Mouse (Mus musculus) liver, embryonic 14.5 days (tissue): ENCODE measurements around the gene Specc1l. TPM values are rescaled to one million over a fixed set of nuclear protein-coding genes. Genes with fewer than 3 reads are reported as not detected.

Source experiments
- ATAC-seq: fragments of 200-750 bp; cut with Nextera tagmentation; 2 replicates; pipeline ENCODE4 v1.8.0; 2017; ENCODE audit warnings: moderate number of reproducible peaks, mild to moderate bottlenecking, moderate library complexity; ENCODE audit not compliant: insufficient read depth
- DNase-seq, 3 experiments: peaks; one replicate each; pipeline ENCODE4 v3.0.0-alpha.2; 2012 to 2013; ENCODE audit warnings: low read depth in 3 of 3, low spot score in 3 of 3
- H3K27ac ChIP-seq: fragments of 300-500 bp; sonication (generic); 2 replicates; pipeline ENCODE4 v1.5.1; 2014; ENCODE audit warnings: moderate library complexity, mild to moderate bottlenecking, control low read depth, inconsistent platforms
- H3K27me3 ChIP-seq: fragments of 300-500 bp; sonication (generic); 2 replicates; pipeline ENCODE4 v1.6.1; 2014; ENCODE audit warnings: mild to moderate bottlenecking, low read length, moderate library complexity; ENCODE audit not compliant: control insufficient read depth, insufficient read depth
- H3K36me3 ChIP-seq: fragments of 300-500 bp; sonication (generic); replicated peaks from 2 replicates; pipeline ENCODE4 v1.6.1; 2014; ENCODE audit warnings: low read depth; ENCODE audit not compliant: control insufficient read depth, insufficient read depth
- H3K4me1 ChIP-seq, 2 experiments: fragments of 200-500 bp in 1 of 2; fragments of 300-500 bp in 1 of 2; sonication (generic) in 1 of 2; replicated peaks; 2 replicates each; pipeline ENCODE4 v1.6.1; 2012 to 2014; ENCODE audit warnings: antibody characterized with exemption in 1 of 2, inconsistent platforms in 1 of 2, low read length in 1 of 2; ENCODE audit not compliant: control insufficient read depth in 2 of 2, insufficient read depth in 2 of 2
- H3K4me2 ChIP-seq: fragments of 300-500 bp; sonication (generic); 2 replicates; pipeline ENCODE4 v1.6.1; 2014; ENCODE audit warnings: low read depth, mild to moderate bottlenecking, control low read depth, moderate library complexity
- H3K4me3 ChIP-seq, 2 experiments: fragments of 200-500 bp in 1 of 2; fragments of 300-500 bp in 1 of 2; sonication (generic) in 1 of 2; 2 replicates each; pipeline ENCODE4 v1.5.1; 2012 to 2014; ENCODE audit warnings: low read depth in 2 of 2, low read length in 2 of 2, mild to moderate bottlenecking in 2 of 2, control low read depth in 1 of 2, inconsistent platforms in 1 of 2, moderate library complexity in 1 of 2; ENCODE audit not compliant: insufficient read depth in 1 of 2
- H3K9ac ChIP-seq: fragments of 300-500 bp; sonication (generic); replicated peaks from 2 replicates; pipeline ENCODE4 v1.6.1; 2014; ENCODE audit warnings: mild to moderate bottlenecking, control low read depth, moderate library complexity
- H3K9me3 ChIP-seq: fragments of 300-500 bp; sonication (generic); 2 replicates; pipeline ENCODE4 v1.6.1; 2016; ENCODE audit warnings: low read length, mixed read lengths; ENCODE audit not compliant: control insufficient read depth
- CTCF ChIP-seq: IDR thresholded peaks from 2 replicates; pipeline ENCODE4 v1.5.1; 2016; ENCODE audit warnings: antibody characterized with exemption, low read depth, control low read depth
- EP300 ChIP-seq: IDR thresholded peaks from 2 replicates; pipeline ENCODE4 v1.6.1; 2016; ENCODE audit warnings: antibody characterized with exemption, low read depth
- WGBS: fragments of 180-500 bp; shearing (Covaris S2); extraction: QIAGEN DNeasy Blood & Tissue Kit; methylation state at CpG from one replicate; pipeline ENCODE4 v1.1.7; 2014; ENCODE audit not compliant: insufficient replicate concordance; 5-methylcytosine and 5-hydroxymethylcytosine counted together
- polyA plus RNA-seq, 2 experiments: library from polyadenylated mRNA; depleted of rRNA in 1 of 2; stranded (reverse) in 1 of 2; unstranded in 1 of 2; fragments of >200 nt; fragmentation: Nextera tagmentation in 1 of 2; extraction: Ambion mirVana in 1 of 2; gene quantifications; 2 replicates each; pipeline versions ENCODE4 v1.2.1 to v1.2.3; 2012 to 2014

Gene Specc1l
- polyA plus RNA-seq, 2 experiments: 3.1 to 3.9 TPM

- H3K27ac ChIP-seq: no peak overlapping the region
- DNase-seq: no peak
- H3K4me1 ChIP-seq: no peaks in the 10 kb centered on the region
- no peak overlapping the region for H3K9ac ChIP-seq
- no peak for ATAC-seq
- no peak overlapping the region for H3K4me3 ChIP-seq
- TF ChIP-seq CTCF (no peak), EP300 (no peak)
- no peaks in the 10 kb centered on the region for H3K9me3 ChIP-seq
- no peak overlapping the region for H3K4me2 ChIP-seq
- no peaks in the 10 kb centered on the region for H3K27me3 ChIP-seq
- H3K36me3 ChIP-seq: no peaks in the 10 kb centered on the region; the same call in 1 of the 2 replicates
- WGBS: 64% methylated on average over 8 of the region's 8 CpGs
These were observed 38.8 kb upstream of the Specc1l start for GRCm38 (mm10) chr10:75173056-75173455.

GRCm38 (mm10) chr10:75173712-75174111 lies 38.2 kb upstream of the Specc1l start:
- WGBS: 61% methylated on average over 12 of the region's 12 CpGs
- Histone ChIP-seq H3K9me3 (no peaks in the 10 kb centered on the region), H3K4me1 (no peaks in the 10 kb centered on the region), H3K27me3 (no peaks in the 10 kb centered on the region), H3K9ac (no peak overlapping the region), H3K27ac (no peak overlapping the region), H3K36me3 (peaks cover 3% of the 10 kb centered on the region), H3K4me2 (no peak overlapping the region), H3K4me3 (no peak overlapping the region)
- no peak for ATAC-seq
- TF ChIP-seq CTCF (no peak), EP300 (no peak)
- DNase-seq: no peak

- H3K4me3 ChIP-seq: no peak overlapping the region
- ATAC-seq (no peak), DNase-seq (no peak)
- H3K36me3 ChIP-seq: peaks cover 3% of the 10 kb centered on the region
- H3K27ac ChIP-seq: no peak overlapping the region
- no peak overlapping the region for H3K9ac ChIP-seq
- no peaks in the 10 kb centered on the region for H3K4me1 ChIP-seq
- H3K9me3 ChIP-seq: no peaks in the 10 kb centered on the region
- WGBS: 64% methylated on average over 8 of the region's 8 CpGs
- H3K4me2 ChIP-seq: no peak overlapping the region
- TF ChIP-seq EP300 (no peak), CTCF (no peak)
- no peaks in the 10 kb centered on the region for H3K27me3 ChIP-seq
These were observed 35.4 kb upstream of the Specc1l start for GRCm38 (mm10) chr10:75176494-75176893.

- peaks cover 3% of the 10 kb centered on the region for H3K36me3 ChIP-seq
- no peak overlapping the region for H3K27ac ChIP-seq
- H3K9ac ChIP-seq: no peak overlapping the region
- H3K27me3 ChIP-seq: no peaks in the 10 kb centered on the region
- H3K4me1 ChIP-seq: no peaks in the 10 kb centered on the region
- no peak overlapping the region for H3K4me2 ChIP-seq
- ATAC-seq: no peak
- no peak for DNase-seq
- H3K9me3 ChIP-seq: no peaks in the 10 kb centered on the region
- no peak for TF ChIP-seq EP300
- no peak for TF ChIP-seq CTCF
- no peak overlapping the region for H3K4me3 ChIP-seq
- 61% methylated on average over 5 of the region's 5 CpGs for WGBS
These were observed 33.0 kb upstream of the Specc1l start for GRCm38 (mm10) chr10:75178911-75179310.

- Histone ChIP-seq H3K9me3 (no peaks in the 10 kb centered on the region), H3K36me3 (peaks cover 3% of the 10 kb centered on the region), H3K4me1 (no peaks in the 10 kb centered on the region), H3K4me2 (no peak overlapping the region), H3K4me3 (no peak overlapping the region), H3K27me3 (no peaks in the 10 kb centered on the region), H3K9ac (no peak overlapping the region), H3K27ac (no peak overlapping the region)
- peak in 1 of 3 experiments; percentile 10 for DNase-seq
- WGBS: 46% methylated on average over 14 of the region's 14 CpGs
- TF ChIP-seq EP300 (no peak), CTCF (peak; percentile 87)
- no peak for ATAC-seq
These were observed 29.6 kb upstream of the Specc1l start for GRCm38 (mm10) chr10:75182151-75182774.
